Mouse (Mus musculus): ENCODE measurements around the gene Spint5.
"Not testable (repeated sequence)": the region's sequence is repeated elsewhere in the genome, so short reads cannot be mapped to it uniquely, and the experiment has no call there.

Spint5 gene

DNA sequence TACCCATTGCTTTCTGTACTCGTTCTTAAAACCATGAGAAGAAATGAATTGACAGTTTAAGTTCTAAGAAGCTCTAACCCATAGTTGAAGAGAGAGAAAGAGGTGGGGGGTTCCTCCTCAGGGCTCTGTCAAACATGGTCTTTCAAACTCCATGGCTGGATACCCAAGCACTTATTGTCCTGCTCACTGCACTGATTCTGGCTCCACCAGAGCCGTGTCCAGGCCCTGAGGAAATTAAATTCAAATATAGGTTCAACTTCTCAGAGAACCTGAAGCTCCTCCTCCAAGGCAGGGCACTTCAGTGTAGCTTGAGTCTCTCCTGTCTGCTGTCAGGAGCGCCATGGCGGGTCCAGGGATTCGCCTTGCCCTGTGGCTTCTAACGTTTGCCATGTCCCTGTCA is at the start of gene Spint5:
TSS of gene Spint5 (plus strand) at position 301 of the 400 bp plus-strand sequence.
- no peak for DNase-seq (ENCODE audit: low read depth, low spot score)

DNA sequence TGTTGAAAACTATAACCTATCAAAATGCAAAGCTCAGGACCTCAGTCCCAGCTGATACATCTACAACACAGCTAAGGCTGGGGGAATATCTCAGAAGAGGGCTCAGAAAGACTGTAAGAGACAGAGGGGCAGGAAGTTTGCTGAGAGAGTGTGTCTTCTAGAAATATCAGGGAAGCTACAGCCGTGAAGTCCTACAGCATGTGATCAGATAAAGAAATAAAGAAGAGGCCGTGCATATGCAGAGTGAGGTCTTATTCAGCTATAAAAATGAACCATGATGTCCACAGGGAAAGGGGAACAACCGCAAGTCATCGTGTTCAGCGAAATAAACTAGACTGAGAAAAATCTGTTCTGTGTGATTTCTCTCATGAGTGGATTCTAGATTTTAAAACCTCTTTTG is 44.8 kb upstream of the Spint5 start:
- DNase-seq (ENCODE audit: low read depth, low spot score) = no peak

DNA sequence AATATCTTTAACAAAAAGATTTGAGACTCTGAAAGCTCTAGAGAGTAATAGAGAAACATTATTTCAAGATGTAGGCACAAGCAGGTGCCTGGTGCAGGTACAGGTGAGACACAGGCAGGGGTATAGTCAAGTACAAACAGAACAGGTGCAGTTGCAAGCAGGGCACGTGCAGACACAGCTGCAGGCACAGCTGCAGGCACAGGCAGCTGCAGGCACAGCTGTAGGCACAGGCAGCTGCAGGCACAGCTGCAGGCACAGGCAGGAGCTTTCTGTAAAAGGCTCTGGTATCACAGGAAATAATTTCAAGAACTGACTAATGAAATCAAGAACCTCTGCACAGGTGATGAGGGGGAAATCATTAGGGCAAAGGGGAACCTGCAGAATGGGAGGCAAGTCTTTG is 44.2 kb upstream of the Spint5 start:
- DNase-seq (ENCODE audit: low read depth, low spot score) = no peak

DNA sequence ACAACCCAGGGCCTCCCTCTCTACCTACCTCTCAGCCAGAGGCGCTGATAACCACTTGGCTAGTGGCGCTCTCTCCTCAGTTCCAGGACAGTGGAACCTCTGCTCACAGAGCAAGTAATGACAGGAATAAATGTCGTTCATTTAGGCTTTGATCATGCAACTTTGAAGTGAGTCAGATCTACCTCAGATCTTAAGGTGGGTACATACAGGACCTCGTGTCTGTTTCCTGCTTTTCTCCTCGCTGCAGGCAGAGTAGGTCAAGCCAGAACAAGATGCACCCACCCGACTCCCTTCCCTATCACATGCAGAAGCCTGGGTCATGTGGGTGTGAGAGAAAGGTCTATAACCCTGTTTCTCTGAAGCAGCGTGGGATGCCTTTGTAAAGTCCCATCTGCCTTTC is 41.1 kb upstream of the Spint5 start, which contains the start of gene Wfdc11:
TSS of gene Wfdc11 (minus strand) at position 101 of the 400 bp plus-strand sequence.
- no peak for DNase-seq (ENCODE audit: low read depth, low spot score)

DNA sequence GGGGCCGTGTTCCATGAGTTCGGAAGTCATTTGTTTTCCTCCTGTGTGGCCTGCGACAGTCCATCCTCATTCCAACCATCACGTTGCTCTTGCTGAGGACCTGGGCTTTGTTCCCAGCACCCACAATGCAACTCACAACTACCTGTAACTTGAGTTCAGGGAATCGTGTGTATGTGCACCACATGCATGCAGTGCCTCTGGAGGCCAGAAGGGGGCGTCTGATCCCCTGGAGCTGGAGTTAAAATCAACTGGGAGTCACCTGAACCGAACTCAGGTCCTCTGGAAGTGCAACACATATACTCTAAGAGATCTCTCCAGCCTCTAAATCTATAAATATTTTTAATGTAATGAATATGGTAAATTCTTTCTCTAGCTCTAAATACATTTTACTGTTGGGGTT is 39.0 kb upstream of the Spint5 start:
- DNase-seq (ENCODE audit: low read depth, low spot score) = no peak

DNA sequence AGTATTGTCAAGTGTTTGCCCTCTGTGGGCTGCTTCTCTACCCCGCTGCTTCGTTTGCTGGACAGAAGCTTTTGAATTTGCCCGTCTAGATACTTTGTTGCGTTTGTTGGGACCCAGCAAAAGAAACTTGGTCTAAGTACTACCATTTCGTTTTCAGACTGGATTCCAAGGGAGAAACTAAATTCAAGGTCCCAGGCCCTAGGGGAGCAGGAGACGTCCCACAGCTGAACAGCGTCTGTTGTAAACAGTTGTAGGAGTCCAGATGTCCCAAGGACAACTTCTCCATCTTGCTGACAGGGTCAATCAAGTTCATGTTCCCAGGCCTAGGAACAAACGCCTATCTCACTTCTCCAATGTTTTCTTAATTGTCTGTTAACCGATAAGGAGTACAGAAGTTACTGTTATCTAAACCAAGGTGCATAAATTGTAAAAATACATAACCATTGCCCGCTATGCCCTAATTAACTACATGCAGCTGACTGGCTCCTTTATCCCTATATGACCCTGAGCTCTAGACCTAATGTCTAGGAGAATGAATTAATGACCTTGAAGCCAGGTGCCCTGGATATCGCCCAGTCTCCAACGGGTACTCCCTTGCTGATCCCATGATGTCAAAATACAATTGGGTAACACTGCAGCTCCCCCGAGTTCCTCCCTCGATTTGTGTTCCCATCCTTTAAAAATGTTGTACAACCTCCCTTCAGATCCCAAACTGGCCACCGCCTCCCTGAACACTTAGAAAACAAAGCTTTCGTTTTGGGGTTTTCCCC is 38.0 kb upstream of the Spint5 start:
- no peak for DNase-seq (ENCODE audit: low read depth, low spot score)

DNA sequence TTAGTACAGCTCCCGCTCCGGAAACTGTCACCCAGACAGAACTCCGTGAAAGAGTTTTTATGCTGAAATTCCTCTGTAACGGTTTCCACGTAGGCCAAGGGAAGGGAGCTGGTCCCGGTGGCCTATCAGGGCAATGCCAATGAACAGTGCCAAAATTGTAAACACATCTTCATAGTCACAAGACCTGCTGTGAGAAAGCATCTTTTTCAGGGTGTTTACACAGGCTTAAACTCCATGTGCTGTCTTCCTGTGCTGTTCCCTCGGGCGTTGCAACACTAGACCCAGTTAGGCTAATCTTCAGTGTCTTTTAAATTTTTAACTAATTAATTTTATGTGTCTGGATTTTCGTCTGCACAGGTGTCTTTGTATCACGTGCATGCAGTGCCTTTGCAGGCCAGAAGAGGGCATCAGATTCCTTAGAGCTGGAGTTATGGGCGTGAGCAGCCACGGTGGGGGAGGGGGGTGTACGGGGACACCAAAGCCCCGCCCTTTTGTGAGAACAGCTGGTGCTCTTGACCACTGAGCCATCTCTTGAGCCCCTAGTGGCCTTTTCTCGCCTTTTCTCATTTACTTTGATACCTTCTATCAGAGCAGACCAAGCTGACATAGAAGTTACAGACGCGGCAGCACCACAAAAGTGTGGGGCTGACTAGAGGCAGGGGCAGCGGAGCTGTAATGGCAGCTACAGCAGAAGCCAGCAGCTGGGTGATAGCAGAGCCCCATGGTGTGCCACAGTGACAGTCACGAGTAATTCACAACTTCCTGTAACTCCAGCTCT is 36.1 kb upstream of the Spint5 start:
- DNase-seq (ENCODE audit: low read depth, low spot score) = peak; percentile 81

DNA sequence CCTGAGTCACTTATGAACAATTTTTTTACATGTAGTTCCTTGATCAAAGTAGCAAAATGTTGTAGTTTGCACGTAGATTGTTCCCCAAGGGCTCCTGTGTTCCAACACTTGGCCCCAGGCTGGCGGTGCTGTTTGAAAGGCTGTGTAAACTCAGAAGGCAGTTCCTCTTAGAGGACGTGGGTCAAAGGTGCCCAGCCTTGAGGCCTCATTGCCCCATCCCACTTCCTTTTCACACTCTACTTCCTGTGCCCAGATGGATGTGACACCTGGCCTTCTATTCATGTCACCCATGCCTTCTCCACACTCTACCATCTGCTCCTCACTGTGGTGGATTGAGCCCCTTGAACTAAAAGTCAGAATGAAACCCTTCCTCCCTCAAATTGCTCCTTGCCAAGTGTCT is 35.2 kb upstream of the Spint5 start:
- DNase-seq (ENCODE audit: low read depth, low spot score) = no peak

DNA sequence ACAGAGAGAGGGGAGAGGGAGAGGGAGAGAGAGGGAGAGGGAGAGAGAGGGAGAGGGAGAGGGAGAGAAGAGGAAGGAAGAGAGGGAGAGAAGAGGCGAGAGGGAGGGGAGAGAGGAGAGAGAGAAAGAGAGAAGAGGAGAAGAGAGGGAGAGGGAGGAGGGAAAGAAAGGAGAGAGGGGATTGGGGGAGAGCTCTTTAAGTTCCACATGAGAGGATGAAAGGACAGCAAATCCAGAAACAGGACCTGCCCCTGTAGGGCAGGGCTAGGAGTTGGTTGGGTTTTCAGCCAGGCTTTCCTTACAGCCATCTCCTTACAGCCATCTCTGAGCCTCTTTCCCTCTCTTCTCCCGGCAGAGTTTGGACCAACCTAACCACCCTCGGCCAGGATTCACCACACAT is 30.3 kb upstream of the Spint5 start, which contains the start of gene Wfdc13:
TSS of gene Wfdc13 (plus strand) at position 301 of the 400 bp plus-strand sequence.
- DNase-seq (ENCODE audit: low read depth, low spot score) = no peak

DNA sequence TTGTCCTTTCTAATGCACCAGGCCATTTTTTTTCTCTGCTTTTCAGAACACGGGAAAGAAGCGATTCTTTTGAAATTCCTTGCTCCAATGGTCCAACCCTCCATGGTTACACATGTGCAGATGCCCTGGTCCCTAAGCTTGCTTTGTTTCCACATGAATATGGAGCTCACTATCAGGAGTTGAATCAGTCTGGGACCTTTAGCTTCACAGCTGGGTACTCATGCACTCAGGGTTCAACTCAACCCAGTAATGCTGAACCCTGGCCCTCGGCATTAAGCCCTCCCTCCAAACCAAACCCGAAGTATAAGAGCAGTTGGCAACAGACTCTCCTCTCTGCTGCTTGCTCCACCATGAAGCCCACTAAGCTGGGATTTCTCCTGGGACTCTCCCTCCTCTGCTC is 16.9 kb upstream of the Spint5 start, which contains the start of gene Spint4:
TSS of gene Spint4 (plus strand) at position 301 of the 400 bp plus-strand sequence.
- DNase-seq (ENCODE audit: low read depth, low spot score) = no peak

DNA sequence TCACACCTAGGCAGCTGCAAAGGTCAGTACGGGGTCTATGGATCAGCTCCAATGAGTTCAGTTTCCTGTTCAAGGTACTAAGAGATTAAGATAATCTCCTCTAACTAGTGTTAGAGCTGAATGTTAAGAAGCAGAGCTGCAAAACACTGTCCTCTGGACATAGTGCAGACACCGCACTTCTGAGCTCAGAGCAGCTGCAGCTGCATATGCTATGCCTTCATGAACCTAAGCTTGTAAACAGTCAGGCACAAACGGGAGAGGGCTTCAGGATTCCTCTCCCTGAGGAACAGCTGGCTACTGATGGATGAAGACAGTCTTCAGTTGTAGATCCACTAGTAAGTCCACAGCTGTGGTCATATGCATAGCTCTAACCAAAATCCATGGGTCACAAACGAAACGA is 14.1 kb upstream of the Spint5 start:
- no peak for DNase-seq (ENCODE audit: low read depth, low spot score)

DNA sequence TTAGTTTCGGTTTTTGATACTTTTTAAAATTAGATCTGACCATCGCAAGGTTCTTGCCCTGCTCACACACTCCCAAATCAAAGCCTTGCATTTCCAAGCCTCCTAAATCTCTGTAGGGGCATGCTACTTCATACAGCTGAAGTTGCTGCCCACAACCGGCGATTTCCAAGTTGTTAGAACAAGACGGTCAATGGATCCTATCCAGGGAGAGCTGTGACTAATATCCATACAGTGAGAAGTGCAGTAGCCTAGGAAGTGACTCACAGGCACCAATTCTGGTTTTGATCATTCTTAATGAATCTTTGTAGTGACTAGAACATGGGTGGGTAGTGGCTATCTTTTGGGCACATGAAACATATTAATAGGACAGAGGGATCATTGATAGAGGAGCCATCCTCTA is 13.3 kb upstream of the Spint5 start:
- peak; percentile 86 for DNase-seq (ENCODE audit: low read depth, low spot score)

DNA sequence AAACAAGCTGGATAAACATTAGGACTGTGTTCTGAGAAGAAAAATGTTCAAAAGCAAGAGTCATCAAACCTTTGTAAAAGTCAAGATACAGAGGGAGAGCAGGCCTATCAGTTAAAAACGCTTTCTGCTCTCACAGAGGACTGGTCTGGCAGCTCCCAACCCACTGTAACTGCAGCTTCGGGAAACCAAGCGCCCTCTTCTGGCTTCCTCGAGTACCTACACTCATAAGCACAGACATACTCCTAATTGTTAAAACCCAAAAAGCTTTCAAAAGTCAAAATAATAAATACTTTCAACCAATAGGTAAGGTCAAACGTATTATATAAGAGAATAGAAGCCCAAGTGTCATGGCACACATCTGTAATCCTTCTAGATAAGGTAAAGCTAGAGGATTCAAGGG is 10.9 kb upstream of the Spint5 start:
- DNase-seq (ENCODE audit: low read depth, low spot score) = no peak

DNA sequence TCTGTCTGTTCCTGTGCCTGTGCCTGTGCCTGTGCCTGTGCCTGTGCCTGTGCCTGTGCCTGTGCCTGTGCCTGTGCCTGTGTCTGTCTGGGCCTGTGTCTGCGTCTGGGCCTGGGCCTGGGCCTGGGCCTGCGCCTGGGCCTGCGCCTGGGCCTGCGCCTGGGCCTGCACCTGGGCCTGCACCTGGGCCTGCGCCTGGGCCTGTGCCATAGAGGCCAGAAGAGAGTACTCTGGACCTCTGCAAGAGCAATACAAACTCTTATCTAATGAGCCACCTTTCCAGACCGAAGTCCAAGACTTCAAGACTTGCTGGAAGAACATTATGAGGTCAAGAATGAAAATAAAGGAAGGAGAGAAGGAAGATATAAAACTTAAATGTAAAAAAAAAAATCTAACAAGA is 9.8 kb upstream of the Spint5 start:
- no peak for DNase-seq (ENCODE audit: low read depth, low spot score)

DNA sequence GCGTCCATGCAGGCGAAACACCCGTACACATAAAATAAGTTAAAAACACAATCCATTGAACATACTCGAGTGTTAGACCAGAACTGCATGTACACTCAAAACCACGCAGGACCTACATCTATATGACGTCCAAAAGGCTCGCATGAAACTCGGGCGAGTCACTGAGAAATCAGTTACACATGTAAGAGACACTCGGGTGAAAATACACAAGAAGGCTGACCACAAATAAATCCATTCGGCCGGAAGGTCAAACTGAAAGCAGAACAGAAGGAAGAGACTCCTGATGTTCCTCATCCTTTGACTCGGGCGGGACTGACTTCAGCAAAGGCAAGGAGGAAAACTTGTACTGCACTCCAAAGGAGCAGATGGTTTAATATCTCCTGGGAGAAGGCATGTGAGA is 9.1 kb upstream of the Spint5 start:
- DNase-seq (ENCODE audit: low read depth, low spot score) = peak; percentile 20

DNA sequence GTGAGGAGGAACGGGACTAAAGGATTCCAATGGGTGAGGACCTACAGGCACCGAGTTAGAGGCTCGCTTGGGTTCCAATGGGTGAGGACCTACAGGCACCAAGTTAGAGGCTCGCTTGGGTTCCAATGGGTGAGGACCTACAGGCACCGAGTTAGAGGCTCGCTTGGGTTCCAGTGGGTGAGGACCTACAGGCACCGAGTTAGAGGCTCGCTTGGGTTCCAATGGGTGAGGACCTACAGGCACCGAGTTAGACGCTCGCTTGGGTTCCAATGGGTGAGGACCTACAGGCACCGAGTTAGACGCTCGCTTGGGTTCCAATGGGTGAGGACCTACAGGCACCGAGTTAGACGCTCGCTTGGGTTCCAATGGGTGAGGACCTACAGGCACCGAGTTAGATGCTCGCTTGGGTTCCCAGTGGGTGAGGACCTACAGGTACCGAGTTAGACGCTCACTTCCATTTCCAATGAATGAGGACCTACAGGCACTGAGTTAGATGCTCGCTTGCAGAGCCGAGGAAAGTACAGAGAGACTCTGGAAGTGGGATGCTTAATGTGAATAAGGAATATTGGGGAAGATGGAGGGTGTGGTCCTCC is 1.2 kb downstream of the Spint5 start:
- not testable (repeated sequence) for DNase-seq (ENCODE audit: low read depth, low spot score)

DNA sequence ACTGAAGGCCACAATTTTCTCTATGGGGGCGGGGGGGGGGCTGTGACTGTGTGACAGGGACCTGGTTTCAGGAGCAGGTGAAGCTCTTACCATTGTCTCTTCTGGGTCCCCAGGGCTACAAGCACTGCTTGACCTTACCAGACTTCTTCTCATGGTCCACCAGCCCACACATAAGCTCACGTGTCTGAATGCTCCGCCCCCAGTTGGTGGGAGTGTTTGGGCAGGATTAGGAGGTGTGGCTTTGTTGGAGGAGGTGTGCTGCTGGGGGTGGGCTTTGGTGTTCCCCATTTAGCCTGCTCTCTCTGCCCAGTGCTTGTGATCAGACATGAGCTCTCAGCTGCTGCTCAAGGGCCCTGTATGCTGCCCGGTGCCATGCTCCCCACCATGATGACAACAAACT is 8.2 kb downstream of the Spint5 start:
- no peak for DNase-seq (ENCODE audit: low read depth, low spot score)

DNA sequence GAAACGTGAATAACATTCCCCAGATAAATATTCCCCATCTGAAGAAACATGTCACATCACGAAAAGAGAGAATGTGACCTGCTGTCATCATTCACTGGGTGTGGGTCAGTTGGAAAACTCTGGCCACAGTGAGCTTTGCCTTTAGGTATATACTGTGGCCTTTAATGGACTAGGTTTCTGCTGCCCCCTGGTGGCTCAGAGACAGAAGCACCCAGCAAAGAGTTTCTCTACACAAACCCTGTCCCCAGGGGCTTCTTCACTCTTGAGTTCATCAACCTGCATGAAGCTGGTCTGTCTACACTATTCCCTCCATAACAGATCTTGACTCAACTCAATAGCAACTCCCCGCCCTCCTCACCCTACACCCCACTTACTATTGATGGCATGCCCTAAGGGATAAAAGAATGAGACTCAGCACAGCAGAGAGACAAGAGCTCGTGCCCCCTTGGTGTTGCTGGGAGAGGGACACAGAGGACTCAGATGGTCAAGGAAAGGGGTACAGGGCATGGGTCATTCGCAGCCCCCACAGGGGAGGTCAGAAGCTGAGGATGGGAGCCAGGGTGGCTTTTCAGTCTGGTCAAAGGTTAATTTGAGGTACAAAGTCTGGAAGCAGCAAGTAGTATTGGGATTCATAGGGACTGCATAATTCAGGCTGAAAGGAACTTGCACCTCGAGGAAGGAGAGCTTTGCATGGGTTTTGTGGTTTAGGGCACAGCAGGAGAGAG is 11.0 kb downstream of the Spint5 start:
- DNase-seq (ENCODE audit: low read depth, low spot score) = peak; percentile 89

DNA sequence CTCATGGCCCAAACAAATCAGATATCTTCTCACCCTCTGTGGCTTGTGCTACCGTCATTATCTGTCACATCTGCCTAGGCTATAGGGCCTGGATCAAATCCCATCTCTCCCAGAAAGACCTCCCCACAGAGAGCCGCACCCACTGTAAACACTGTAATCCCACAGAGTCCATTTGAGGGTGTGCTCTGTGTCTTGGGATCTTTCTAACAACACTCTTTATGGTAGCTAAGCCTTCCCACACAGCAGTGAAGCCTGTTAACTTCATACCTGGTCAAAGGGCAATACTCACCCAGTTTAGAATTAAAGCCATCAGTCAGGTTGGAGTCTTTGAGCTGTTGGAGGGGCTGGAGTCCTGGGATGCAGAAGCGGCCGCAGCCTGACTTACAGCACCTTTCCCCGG is 16.6 kb downstream of the Spint5 start:
- no peak for DNase-seq (ENCODE audit: low read depth, low spot score)

DNA sequence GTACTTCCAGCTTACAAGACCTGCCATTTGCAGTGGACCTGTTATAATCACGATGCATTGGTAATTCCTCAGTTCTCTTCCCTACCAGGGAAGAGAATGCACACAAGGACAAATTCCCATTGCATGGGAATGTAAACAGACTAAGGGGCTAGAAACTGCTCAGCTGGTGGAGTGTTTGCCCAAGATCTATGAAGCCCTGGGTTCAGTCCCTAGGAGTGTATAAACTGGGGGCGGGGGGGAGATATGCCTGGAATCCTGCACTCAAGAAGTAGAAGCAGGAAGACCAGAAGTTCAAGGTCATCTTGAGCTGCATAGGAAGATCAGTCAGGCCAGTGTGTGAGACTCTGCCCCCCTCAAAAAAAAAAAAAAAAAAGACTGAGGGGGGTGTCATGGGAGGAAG is 18.2 kb downstream of the Spint5 start:
- no peak for DNase-seq (ENCODE audit: low read depth, low spot score)

DNA sequence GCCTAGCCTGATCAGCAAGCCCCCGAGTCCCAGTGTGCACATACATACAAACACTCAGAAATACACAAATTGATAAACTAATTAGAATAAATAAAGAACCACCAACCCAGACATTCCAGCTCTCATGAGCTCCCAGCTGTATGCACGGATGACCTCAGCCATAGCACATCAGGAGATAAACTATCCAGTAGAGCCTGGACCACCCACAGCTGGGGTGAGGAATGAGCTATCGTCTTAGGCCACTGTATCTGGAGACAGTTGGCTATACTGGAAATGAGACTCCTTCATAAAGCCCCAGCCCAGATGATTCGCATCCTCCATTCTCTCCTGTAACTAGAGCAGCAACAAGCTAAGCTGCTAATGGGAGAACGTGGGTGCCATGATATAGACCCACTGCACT is 19.7 kb downstream of the Spint5 start:
- peak; percentile 17 for DNase-seq (ENCODE audit: low read depth, low spot score)

DNA sequence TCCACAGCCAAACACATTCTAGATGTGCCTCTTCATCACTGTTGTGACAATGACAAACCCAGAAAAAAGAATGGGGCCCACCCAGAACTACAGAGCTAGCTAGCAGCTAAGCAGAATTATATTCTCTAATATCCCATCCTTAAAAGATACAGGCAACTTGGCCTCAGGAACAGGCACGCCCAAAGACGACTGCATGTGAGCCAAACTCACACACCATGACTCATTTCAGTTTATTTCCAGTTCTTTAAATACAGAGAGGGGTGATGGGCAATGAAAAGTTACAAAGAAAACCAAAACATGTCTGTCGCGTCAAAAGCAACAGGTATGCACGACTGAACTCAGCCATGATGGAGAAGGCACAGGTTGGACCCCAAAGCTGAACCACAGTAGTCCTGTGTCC is 20.3 kb downstream of the Spint5 start:
- DNase-seq (ENCODE audit: low read depth, low spot score) = peak; percentile 62
